11 mouse cellular contexts compared by ENCODE assay signal in the genomic region with DNA sequence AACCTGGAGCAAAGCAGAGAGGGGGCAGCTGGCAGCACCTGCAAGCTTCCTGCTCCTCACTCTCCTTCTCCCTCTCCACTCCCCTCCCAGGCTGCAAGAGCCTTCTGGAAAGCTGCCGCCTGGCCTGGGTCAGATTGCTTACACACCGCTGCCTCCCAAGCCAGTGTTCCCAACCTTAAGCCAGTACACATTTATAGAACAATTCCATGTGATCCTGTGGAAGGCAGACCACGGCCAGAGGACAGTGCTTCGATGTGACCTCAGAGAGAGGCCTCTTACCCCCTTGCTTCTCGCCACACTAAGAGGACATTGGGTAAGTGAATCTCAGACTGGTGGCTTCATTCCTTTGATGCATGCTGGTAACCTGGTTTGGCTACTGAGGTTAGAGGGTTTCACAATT. TPM values are rescaled to one million over a fixed set of nuclear protein-coding genes. Genes with fewer than 3 reads are reported as not detected.
A peak's percentile ranks its signal among the peaks of the same experiment; 100 is the strongest.
DNase-seq lines count a peak whose midpoint lies in the region; ATAC-seq and TF ChIP-seq lines count a peak whose summit lies in the region.
"Had no signal": no experiment of that assay in that cellular context is flagged by ENCODE, and none has a peak within 500 bp of the region (broad histone marks: within the 10 kb centered on the region; RNA-seq: fewer than 3 reads in every experiment).

No protein-coding gene starts in this region.

- no peak overlapping the region for H3K4me2 ChIP-seq in kidney, embryonic 15.5 days
- H3K4me2 ChIP-seq: forebrain, embryonic 12.5 days; lung, embryonic 15.5 days had no signal

- H3K27me3 ChIP-seq in kidney, embryonic 15.5 days = no peaks in the 10 kb centered on the region
- H3K27me3 ChIP-seq in cerebellum, adult 2 months (ENCODE audit: control insufficient read depth, insufficient read depth, low read length) = no peaks in the 10 kb centered on the region
- H3K27me3 ChIP-seq: lung, embryonic 15.5 days had no signal

- H3K36me3 ChIP-seq in kidney, embryonic 15.5 days = no peaks in the 10 kb centered on the region
- H3K36me3 ChIP-seq: forebrain, embryonic 12.5 days; lung, embryonic 15.5 days had no signal

- intact Hi-C loops in left cerebral cortex, postnatal 10 days (cut with DNase I) = no loop called here
- intact Hi-C loops in left cerebral cortex, postnatal 25 days (cut with DNase I) = no loop called here

- no peak overlapping the region for H3K4me3 ChIP-seq in kidney, embryonic 15.5 days (replicated peaks)
- H3K4me3 ChIP-seq in cerebellum, adult 2 months (replicated peaks; ENCODE audit: insufficient read depth, low read depth, low read length) = peak overlapping the region; percentile 24
- H3K4me3 ChIP-seq: forebrain, embryonic 12.5 days; lung, embryonic 15.5 days had no signal

- no peaks in the 10 kb centered on the region for H3K9me3 ChIP-seq in kidney, embryonic 15.5 days (replicated peaks)
- H3K9me3 ChIP-seq: forebrain, embryonic 12.5 days; lung, embryonic 15.5 days had no signal

- H3K27ac ChIP-seq in kidney, embryonic 15.5 days = no peak overlapping the region
- peak overlapping the region; percentile 63 for H3K27ac ChIP-seq in cerebellum, adult 2 months (ENCODE audit: insufficient read depth, low read length)
- H3K27ac ChIP-seq: forebrain, embryonic 12.5 days; lung, embryonic 15.5 days had no signal

- TF ChIP-seq CTCF in cerebellum, adult 2 months (IDR thresholded peaks at IDR 0.05; ENCODE audit: borderline replicate concordance, insufficient read depth, low read depth, low read length) = no peak

- DNase-seq in kidney, postnatal 14 days = peak; percentile 19
- DNase-seq in cerebellum, adult 2 months = peak; percentile 76 to 83
- peak; percentile 61 for DNase-seq in gastrocnemius, postnatal 10 days
- DNase-seq in kidney, postnatal 4 days = peak; percentile 29 to 45
- no peak for DNase-seq in ovary, postnatal 36 days (ENCODE audit: low spot score)
- no peak for DNase-seq in left cerebral cortex, postnatal 10 days (ENCODE audit: extremely low spot score in 1 of 2, low spot score in 2 of 2)
- no peak for DNase-seq in left cerebral cortex, postnatal 25 days (ENCODE audit: low spot score in 2 of 2)

- no peak for ATAC-seq in kidney, embryonic 15.5 days (replicated peaks; ENCODE audit: low FRiP score)
- ATAC-seq: intestine, postnatal 0 days had no signal

- H3K4me1 ChIP-seq in kidney, embryonic 15.5 days = 0 out of 2 replicates have a peak, but pooled peaks cover 7% of the 10 kb centered on the region
- peaks cover 28% of the 10 kb centered on the region; the same call in 1 of the 2 replicates for H3K4me1 ChIP-seq in cerebellum, adult 2 months (ENCODE audit: control insufficient read depth, insufficient read depth, low read length)
- H3K4me1 ChIP-seq: lung, embryonic 15.5 days had no signal

- TF ChIP-seq POLR2A in cerebellum, adult 2 months (IDR thresholded peaks at IDR 0.05; ENCODE audit: borderline replicate concordance, insufficient read depth, low read length) = peak; percentile 34; the same call in 1 of the 2 replicates

- WGBS in kidney, embryonic 15.5 days = 44% methylated on average over 5 of the region's 5 CpGs
- 29% methylated on average over 5 of the region's 5 CpGs for WGBS in cerebellum, adult 2 months

- no peak overlapping the region for H3K9ac ChIP-seq in kidney, embryonic 15.5 days
- H3K9ac ChIP-seq: forebrain, embryonic 12.5 days; lung, embryonic 15.5 days had no signal

RNA-seq across cellular contexts. Expression of a gene that starts 20.1 kb away (rescaled TPM):
- 170 TPM in 2 replicates for polyA plus RNA-seq in kidney, embryonic 15.5 days (2015; fragmentation: Nextera tagmentation; extraction: Ambion mirVana)
- polyA plus RNA-seq in cerebellum, adult 2 months (2012; rRNA removed) = 69.1 and 74.9 TPM in 2 replicates
- 10 to 100 TPM; 36.7 to 39.1 TPM for total RNA-seq in gastrocnemius, postnatal 10 days (2021)
- 10 to 100 TPM; 29.1 to 30.4 TPM for total RNA-seq in left cerebral cortex, postnatal 10 days (2021)
- total RNA-seq in left cerebral cortex, postnatal 25 days (2021) = 10 to 100 TPM; 31.9 to 34.9 TPM

RNA-seq across cellular contexts. Expression of a gene that starts 24.5 kb away (rescaled TPM):
- polyA plus RNA-seq in kidney, embryonic 15.5 days (2015; fragmentation: Nextera tagmentation; extraction: Ambion mirVana) = 31.4 and 35.9 TPM in 2 replicates
- polyA plus RNA-seq in cerebellum, adult 2 months (2012; rRNA removed) = 65.9 and 66.7 TPM in 2 replicates
- 100 to 1,000 TPM; 187 to 199 TPM for total RNA-seq in gastrocnemius, postnatal 10 days (2021)
- total RNA-seq in left cerebral cortex, postnatal 10 days (2021) = 10 to 100 TPM; 79.4 to 81.9 TPM
- 10 to 100 TPM; 62.2 to 62.7 TPM for total RNA-seq in left cerebral cortex, postnatal 25 days (2021)

RNA-seq across cellular contexts. Expression of a gene that starts 32.6 kb away (rescaled TPM):
- 72.3 and 75.5 TPM in 2 replicates for polyA plus RNA-seq in kidney, embryonic 15.5 days (2015; fragmentation: Nextera tagmentation; extraction: Ambion mirVana)
- polyA plus RNA-seq in cerebellum, adult 2 months (2012; rRNA removed) = 29.7 and 34.0 TPM in 2 replicates
- total RNA-seq in gastrocnemius, postnatal 10 days (2021) = 10 to 100 TPM; 27.2 to 31.6 TPM
- total RNA-seq in left cerebral cortex, postnatal 10 days (2021) = 10 to 100 TPM; 56.0 to 56.9 TPM
- 10 to 100 TPM; 55.8 to 59.0 TPM for total RNA-seq in left cerebral cortex, postnatal 25 days (2021)

Comparison
In these comparisons a context has a peak if more than half of its experiments do, and no peak if none do; other contexts are left out.
1. DNase-seq: peak in kidney, postnatal 14 days (single experiment), cerebellum, adult 2 months (2 of 2), gastrocnemius, postnatal 10 days (single experiment) and kidney, postnatal 4 days (2 of 2); none in ovary, postnatal 36 days (single experiment), left cerebral cortex, postnatal 10 days (0 of 2) and left cerebral cortex, postnatal 25 days (0 of 2).